Mouse (Mus musculus) mesoderm, embryonic 11.5 days (tissue): ENCODE data around the gene Kcnip1.

Experiments used
- DNase-seq: peaks from one replicate; pipeline ENCODE4 v3.0.0-alpha.2; 2012; ENCODE audit warnings: low read depth, low spot score

Kcnip1 gene

DNA sequence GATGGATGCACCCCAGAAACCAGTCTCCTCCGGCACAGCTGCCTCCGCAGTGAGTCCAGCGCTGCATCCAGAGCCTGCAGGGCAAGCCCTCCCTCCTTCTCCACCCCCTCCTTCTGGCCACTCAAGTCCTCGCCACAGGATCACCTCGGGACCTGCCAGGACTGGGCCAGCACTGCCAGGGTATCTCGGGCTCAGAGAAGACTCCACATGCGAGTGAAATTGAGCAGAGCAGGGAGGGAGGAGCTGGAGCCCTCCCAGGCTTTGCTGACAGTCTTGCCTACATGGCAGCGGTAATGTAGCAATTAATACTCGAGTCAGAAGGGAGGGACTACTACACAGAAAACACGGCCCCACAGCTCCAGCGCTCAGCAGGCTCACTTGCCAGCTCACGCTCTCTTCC lies at the start of gene Kcnip1:
TSS of gene Kcnip1 (minus strand) at position 215 of the 400 bp plus-strand sequence.
- no peak for DNase-seq

DNA sequence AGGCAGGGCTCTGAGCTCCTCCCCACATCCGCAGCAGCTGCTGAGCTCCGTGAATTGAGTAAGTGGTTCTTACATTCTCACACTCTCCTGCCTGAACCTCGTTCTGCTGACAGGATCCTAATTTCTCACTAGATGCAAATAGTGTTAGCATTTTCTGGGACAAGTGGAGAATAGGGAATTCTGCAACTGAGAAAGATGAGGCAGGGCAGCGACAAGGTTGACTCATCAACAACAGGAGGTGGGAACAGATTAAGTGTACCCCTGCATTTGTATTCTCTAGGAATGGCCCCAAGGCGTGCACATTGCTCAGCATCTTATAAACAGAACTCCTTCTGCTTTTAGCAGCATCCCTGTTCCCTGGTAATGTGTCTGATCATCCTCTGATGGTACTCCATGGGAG lies 47.1 kb upstream of the Kcnip1 start:
- DNase-seq = no peak

DNA sequence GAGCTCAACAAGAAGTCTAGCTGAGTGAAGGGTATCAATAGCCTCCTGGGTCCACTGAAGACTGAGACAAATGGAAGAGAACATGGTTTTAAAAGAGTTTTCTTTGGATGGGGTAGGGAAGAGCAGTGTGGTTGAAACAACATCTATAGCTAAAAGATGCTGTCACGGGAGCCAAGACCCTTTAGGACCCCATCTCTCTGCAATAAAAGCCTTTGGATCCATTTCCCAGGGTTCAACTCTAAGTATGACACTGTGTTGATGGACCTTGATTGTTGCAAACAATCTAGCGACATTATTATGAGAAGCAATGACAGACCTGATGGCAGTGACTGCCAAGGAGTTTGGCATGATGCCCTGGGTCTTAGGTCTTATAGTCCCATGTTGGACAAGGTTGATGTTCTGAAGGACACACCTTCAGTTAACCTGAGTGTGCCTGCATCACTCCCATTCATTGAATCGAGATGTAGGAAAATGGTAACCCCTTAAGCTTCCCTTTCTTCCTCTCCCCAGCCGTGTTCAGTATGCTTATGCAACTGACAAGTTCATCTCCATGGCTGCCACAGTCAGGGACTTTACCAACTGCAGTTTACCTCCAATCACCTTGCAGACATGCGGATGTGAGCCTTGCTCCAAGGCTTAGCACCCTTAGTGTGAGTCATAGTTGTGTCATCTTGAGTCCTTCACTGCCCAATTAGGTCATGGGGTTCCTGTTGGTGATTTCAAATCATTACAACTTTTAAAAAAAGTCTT lies 43.1 kb upstream of the Kcnip1 start:
- no peak for DNase-seq

DNA sequence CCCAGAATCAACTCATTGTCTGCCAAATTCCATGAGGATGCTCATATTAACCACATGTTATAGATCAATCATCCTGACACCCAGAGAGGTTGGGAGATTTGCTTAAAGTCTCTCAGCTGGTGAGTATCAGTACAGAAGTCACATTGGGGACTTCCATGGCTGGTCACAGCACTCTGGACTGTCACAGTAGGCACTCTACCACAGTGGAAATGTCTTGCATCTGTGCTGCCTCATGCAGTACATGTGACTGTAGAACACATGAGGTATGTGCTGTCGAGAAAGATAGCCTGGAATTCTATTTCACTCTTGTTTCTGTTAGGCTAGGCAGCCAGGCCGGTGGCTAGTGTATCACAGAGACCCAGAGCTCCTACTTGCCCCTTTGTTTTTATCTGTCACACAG lies 41.8 kb upstream of the Kcnip1 start:
- no peak for DNase-seq

DNA sequence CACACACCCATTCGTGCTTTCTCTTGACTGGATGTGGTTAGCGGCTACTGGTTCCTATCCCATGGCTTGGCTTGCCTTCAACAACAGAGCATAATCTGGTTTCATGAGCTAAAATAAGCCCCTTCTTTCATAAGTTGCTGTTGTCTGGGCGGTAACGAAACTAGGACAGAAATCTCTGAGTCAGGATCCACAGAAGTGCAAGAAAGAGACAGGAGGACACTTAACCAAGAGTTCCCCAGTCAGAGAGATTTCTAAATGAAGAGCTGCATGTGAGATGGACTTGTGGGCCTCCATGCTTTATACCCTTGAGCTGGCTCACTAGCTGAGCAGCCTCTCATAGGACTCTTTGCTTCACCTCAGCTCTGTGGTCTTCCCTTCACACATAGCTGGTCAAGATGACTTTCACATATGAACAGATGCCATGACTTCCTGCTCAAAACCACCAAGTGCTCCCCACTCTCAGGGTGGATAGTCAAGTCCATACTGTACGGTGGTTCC lies 41.1 kb upstream of the Kcnip1 start:
- DNase-seq = no peak

DNA sequence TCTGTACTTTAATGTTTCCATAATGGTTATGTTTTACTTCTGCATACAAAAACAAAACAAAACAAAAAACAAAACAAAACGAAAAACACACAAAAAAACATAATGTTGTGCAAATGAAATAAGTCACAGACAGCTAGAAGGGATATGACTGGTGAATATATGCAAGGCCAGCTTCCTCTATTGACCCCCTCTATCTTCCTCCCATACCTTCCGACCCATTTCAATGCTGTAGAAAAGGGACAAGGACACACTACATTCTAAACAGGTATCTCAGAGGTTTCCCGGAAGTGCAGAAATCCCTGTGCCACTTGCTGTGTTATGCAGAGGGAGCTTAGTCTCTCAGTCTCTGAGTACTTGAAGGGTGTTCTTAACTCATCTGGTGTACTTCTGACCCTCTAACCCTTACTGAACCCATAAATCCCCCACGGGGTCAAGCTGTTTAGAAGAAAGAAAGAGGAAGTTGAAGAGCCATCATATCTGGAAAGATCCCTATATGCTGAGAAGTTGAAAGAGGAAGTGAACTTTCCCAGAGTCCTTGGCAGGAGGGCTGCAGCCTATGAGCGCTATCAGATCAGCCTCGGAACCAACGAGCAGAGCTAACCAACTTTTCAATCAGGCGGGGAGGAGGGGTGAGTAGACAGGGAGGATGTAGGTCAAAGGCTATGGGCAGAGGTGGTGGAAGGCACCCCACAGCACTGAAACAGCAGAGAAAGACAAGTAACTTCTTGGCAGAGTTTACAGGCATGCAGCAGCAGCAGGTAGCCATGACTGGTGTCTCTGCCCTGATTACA lies 38.3 kb upstream of the Kcnip1 start:
- DNase-seq = no peak

DNA sequence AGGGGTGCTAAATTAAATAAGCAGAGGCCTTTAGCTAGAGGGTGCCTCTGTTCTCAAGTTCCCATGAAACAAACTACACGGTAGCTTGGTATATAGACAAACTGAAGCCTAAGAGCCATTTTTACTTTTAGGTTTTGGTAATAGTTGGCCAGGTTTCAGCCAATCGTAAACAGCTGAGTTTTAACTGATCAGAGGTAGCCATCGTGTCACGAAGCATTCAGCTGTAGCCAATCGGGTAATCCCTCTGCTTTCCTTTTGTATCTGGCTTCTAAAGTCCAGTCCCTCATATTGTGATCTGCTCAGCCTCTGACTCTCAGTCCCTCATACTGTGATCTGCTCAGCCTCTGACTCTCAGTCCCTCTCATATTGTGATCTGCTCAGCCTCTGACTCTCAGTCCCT lies 36.7 kb upstream of the Kcnip1 start:
- DNase-seq = no peak

DNA sequence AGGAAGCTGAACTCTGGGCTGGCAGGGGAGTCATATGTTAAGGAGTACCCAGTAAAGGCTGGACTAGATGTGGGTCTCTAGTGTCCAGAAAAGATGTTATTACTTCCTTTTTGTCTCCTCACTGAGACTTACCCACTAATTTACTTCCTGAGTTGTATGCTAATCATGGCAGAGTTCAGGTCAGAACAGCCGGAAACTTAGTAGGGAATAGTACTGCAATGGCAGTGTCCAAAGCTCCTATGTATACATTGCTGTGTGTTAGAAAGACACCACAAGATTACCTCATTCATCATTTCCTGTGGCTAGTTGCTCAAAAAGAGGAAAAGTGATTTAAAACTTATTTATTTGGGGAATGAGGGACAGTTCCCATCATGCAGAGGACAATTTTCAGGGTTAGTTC lies 32.1 kb upstream of the Kcnip1 start:
- no peak for DNase-seq

DNA sequence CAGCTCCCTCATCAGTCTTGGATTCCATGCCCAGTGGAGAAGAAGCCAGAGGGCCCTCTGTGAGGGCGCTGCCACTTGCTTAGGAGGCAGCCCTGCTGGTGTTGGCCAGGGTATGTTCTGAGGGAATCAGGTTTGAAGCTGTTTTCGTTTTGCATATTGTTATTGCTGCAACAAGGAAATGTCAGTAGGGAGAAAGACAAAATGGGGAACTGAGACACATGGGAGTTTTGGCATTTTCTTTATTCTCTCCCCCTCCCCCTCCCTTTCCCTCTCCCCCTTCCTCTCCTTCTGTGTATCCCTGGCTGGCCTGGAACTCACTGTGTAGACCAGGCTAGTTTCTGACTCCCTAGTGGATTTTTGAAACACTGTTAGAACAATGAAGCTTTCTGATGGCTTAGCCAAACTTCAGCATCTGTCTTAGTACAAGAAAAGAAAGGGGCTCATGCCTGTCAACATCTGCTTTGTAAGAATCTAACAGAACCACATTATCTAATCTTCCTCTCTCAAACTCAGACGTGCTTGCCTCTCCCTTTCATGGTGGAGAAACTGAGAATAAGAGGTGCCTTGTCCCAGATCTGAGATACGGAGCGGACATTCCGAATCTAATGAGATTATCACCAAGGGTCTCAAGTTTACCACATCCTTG lies 19.2 kb upstream of the Kcnip1 start:
- DNase-seq = no peak

DNA sequence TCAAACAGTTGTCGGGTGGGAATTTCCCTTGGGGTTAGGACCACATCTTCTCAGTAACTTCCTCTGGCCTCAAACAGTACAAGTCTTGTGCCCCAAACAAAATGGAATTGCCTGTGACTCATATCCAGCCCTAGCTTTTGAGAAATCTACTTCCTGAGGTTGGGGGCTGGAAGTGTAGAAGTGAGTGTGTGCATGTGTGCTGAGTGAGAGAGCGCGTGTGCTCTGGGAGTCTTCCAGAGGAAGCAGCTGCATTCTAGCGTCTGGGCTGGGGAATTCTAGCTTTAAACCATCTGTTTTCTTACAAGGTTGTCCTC lies 17.9 kb upstream of the Kcnip1 start:
- no peak for DNase-seq

DNA sequence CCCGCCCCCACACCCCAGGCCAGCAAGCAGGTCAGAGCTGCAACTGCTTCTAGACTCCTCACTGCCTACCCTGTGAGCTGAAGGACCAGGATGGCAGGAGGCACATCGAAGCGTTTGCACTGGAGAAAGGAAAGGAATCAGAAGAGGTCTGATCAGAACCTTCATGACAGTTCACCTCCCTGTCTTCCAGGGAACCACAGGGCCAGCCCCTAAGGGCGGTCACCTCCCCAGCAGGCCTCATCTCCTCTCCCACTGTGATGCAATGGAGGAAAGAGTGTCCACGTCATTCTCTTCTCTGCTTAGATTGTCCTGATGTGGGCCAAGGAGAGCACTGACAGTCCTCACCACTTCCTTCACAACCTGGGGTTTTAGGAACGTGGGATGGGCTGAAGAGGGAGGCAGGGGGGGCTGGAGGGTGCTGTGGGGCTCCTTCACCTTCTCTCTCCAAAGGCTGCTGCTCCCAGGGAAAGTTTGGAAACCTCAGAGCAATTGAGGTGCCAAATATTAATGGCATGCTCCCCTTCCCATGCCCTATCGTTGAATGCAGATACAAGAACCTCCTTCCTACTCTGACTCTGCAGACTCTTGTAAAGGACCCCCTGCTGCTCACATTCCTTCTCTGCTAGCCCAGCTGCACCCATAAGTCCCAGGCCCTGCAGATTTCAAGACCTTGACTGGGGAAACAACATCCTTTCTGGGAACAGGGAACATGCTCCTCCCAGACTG lies 17.3 kb upstream of the Kcnip1 start:
- no peak for DNase-seq

DNA sequence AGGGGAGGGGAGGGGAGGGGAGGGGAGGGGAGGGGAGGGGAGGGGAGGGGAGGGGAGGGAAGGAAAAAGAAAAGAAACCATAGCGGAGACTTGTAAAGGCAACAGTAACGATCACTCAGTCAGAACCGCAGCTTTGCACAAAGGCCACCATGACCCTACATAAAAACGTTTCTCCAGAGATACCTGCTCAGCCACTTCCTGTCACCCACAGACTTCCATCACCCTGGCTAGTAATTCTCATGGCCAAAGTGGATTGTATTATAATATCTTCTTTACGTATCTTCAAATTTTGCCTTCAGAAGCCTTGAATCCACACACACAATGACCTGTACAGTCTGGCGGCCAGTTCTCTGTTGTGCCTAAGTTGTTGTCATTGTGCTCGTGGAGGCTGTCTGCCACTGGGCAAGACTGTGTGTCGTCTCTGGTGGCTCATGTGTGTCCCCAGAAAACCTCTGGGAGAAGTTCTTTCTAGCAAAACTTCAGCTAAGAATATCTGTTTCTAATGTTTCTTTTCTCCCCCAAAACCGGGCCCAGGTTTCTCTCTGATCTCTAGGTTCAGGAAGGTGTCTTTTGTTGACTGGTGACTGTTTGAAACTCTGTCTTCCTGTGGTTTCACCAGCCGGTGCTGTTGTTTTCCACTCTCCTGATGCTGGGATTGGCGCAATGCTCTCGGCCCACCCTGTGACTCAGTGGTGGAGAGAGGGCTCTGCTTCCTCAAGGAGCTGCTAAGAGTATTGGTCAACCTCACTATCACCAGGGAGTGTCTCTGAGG lies 16.6 kb upstream of the Kcnip1 start:
- no peak for DNase-seq

DNA sequence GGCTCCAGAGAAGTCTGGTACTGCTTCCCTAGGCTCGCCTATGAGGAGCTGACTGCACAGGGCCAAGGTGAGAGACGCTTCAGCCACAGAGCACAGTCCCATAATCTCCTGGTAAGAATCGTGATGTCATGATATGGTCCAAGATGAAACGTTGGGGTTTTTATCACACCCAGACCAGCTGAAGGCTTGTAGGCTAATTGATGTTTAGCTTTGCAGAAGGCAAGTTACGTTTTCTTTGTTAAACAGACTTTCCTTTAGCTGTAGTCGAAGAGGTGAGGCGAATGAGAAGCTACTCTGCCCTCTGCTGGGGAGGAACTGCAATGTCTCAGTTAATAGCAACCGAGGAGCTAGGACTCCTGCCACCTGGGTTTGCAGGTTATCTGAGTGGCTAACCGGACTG lies 15.8 kb upstream of the Kcnip1 start:
- peak; percentile 55 for DNase-seq

DNA sequence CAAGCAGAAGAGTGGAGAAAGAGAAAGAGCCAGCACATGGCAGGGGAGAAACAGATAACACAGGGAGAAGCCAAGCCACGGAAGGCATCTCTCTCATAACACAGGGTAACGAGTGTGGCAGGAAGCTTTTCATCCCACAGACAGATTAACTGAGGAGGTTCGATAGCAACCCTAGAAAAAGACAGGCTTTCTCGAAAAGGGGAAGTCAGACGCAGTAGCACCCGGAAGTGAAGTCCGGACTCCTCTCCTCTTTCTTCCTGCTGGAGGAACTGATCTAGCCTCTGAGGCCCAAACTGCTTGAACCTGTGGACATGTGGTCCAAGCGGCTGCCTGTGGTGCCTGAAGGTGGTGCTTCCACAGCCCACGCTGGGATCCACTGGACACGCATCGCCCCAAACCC lies 15.3 kb upstream of the Kcnip1 start:
- DNase-seq = no peak

DNA sequence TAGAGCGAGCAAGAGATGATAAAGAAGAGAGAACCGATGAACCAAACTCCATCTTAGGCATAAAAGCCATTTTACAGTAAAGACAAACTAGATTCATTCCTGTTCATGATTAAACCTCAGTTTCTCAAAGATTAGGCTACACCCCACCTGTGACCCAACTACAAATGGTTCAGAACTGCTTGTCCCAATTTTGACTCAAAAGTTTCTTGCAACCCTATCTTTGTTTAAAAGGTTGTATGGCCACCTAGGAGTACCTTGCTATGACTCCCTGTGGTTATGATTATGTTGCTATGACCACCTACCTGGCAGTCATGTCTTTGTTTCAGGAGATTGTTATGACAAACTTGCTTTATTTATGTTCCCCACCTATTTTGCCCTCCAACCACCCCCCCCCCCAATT lies 14.7 kb upstream of the Kcnip1 start:
- DNase-seq = no peak

DNA sequence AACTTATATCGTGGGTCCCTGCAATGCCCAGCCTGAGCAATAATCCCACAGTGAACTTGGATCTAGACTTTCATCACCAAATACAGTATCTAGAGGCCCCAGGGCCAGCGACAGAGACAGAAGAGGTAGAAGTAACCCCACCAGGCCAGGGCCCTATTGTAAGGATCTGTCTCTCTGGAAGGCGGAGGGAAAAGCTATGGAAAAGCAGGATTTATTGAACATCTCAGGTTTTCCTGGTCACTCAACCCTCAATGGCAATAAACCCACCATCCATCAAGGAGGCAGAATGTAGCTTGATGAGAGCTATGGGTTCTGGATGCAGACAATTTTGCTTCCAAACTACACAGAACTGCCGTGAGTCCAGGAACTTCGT lies 9.6 kb upstream of the Kcnip1 start:
- no peak for DNase-seq

DNA sequence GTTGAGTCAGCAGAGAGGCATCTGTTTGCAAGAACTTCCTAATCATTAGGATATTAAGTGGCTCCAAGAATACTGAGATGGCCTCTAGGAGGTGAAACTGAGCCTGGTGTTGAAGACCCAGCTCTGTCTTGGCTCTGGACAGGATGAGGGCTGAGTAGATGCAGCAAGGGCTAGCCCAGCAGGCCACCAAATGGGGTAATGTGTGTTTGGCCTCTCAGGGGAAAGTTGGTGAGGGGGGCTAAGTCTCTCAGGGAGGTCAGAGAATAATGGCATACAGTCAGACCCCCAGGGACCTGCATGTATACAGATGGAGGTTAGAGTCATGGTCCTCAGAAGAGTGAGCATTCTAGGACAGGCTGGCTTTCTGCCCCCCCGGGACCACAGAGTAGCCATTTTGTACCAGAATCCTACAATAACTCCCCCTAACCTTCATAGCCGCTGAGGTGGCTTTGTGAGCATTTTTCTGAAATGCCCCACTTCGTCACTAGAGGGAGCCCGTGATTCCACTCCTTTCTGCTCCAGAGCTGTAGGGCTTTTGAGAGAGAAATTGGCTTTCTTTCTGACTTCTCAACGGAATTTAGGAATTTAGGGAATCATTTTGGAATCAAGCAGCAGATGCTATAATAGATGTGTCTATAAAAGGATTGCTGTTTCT lies 9.1 kb upstream of the Kcnip1 start:
- peak; percentile 54 for DNase-seq

DNA sequence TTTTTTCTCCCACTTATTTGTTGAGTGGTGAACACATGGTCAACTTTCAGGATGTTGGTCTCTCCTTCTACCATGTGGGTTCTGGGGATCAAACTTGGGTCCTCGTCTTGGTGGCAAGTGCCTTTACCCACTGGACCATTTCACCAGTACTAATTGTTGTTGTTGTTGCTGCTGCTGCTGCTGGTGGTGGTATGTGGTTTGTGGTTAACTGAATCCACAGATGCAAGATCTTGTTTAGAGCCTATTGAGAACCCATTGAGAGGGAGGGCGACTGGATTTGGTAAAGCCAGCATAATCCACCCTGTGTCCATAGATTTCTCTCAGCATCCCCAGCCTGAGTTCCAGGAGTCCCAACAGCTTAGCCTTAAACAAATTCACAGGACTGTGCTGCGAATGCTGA lies 7.5 kb upstream of the Kcnip1 start:
- DNase-seq = no peak

DNA sequence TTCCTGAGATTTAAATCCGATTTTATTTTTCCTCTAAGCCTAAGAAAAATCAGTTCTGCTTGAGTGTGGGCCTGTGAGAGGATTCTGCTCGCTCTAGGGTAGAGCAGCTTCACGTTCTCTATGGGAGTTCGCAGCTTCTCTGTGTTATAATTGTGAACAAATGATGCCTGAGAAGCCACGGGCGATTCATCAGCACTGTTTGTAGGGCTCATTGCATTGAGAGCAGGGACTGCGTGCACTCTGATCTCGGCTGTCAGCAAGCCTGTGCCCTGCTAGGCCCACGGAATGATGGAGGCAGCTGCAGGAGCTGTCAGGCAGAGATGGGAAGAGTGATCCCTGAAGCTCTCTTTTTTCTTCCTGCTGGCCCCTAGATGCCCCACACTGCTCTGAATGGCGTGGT lies 5.3 kb upstream of the Kcnip1 start:
- no peak for DNase-seq

DNA sequence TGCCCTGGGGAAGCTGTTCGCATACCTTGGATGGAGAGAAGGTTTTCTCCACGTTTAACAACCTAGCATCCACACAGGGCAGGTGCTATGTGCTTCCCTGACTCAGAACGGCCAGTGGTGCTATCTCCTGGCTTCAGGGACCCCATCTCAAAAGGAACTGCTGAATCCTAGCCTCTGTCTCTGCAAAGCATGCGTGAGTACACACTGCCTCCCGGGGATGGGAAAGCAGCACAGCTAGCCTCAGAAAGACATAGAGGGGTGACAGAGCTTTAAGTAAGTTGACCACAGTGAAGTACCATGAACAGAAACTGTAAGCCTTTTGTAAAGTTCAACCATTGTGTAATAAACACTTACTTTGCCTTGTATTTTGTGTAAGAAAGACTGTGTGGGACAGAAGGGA lies 544 bp upstream of the Kcnip1 start:
- no peak for DNase-seq

DNA sequence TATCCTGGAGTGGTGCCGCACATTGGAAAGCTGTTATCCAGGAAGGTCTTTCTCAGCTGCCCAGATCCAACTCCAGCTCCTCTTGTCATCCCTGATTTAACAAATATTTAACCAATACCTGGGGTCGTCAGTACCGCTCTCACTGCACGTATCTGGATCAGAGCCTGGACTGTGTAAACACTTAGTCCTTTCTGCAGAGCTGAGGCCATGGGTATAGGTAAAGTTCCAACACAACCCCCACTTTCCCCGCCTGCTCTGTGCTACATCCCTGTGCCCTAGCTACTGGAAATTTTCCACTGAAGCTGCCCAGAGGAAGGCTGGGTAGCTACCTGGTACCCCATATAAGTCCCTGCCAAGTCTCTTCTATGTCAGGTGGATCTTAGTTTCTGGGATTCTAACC lies 3.0 kb downstream of the Kcnip1 start:
- DNase-seq = no peak
